Comparison of ENCODE assay signal across 8 mouse cellular contexts in genomic region chr11:48788311-48789089, GRCm38 (mm10). TPM values are rescaled to one million over a fixed set of nuclear protein-coding genes. Genes with fewer than 3 reads are reported as not detected.
DNase-seq lines count a peak whose midpoint lies in the region; ATAC-seq and TF ChIP-seq lines count a peak whose summit lies in the region.

No protein-coding gene starts in this region.

- no peaks in the 10 kb centered on the region for H3K27me3 ChIP-seq in Patski
- H3K27me3 ChIP-seq in forebrain, postnatal 0 days (ENCODE audit: insufficient read depth, low read length) = no peaks in the 10 kb centered on the region
- H3K27me3 ChIP-seq in lung, postnatal 0 days (replicated peaks; ENCODE audit: insufficient read depth, low read length) = no peaks in the 10 kb centered on the region

- H3K4me3 ChIP-seq in forebrain, postnatal 0 days (ENCODE audit: low read depth, low read length) = peak overlapping the region; percentile 41
- peak overlapping the region; percentile 37 for H3K4me3 ChIP-seq in lung, postnatal 0 days (ENCODE audit: low read depth, low read length)

- POLR2A ChIA-PET in Patski (lab: Charles Lee) = no interaction called here

- no peak for DNase-seq in Patski (ENCODE audit: low read depth, low spot score)
- DNase-seq in cerebellum, adult 8-10 months = peak; percentile 79
- peak; percentile 89 for DNase-seq in forebrain, postnatal 0 days
- DNase-seq in layer of hippocampus, adult 8-10 months (ENCODE audit: low spot score in 2 of 2) = peak; percentile 56 to 82
- DNase-seq in lung, postnatal 0 days (ENCODE audit: low spot score) = peak; percentile 93
- DNase-seq in ovary, postnatal 36 days (ENCODE audit: low spot score) = peak; percentile 63
- peak; percentile 89 for DNase-seq in thymus, postnatal 4 days

- in situ Hi-C loops in Patski (cut with MboI; ENCODE audit: low pct_unique_long_range_greater_than_20kb) = loop anchor here (10.0 kb wide), 1 partner anchor 326 kb away; the partner anchor contains the start of gene Olfr1396

- ATAC-seq in Patski = peak; percentile 53
- peak; percentile 83 for ATAC-seq in forebrain, postnatal 0 days
- peak; percentile 51 to 64 for ATAC-seq in hematopoietic stem cell, adult 5-6 weeks (replicated peaks in 1 of 2; ENCODE audit: insufficient read depth in 1 of 2, low FRiP score in 2 of 2, low TSS enrichment in 1 of 2, low read depth in 1 of 2, poor library complexity in 2 of 2, severe bottlenecking in 2 of 2)
- ATAC-seq in lung, postnatal 0 days = peak; percentile 44

- no peaks in the 10 kb centered on the region for H3K9me3 ChIP-seq in forebrain, postnatal 0 days (ENCODE audit: low read length)
- H3K9me3 ChIP-seq in lung, postnatal 0 days (ENCODE audit: low read length) = no peaks in the 10 kb centered on the region

- peak overlapping the region; percentile 51 for H3K4me2 ChIP-seq in forebrain, postnatal 0 days (ENCODE audit: low read depth)
- H3K4me2 ChIP-seq in lung, postnatal 0 days (replicated peaks; ENCODE audit: low read depth, low read length) = peak overlapping the region; percentile 63

- CTCF ChIA-PET in Patski (lab: Charles Lee) = interaction anchor here (0.9 to 3.1 kb wide), 9 partner anchors 10 to 321 kb away, joined by 3 to 34 read pairs (median 3); no protein-coding TSS in a partner anchor

- H3K27ac ChIP-seq in forebrain, postnatal 0 days (ENCODE audit: low read depth, low read length) = peak overlapping the region; percentile 58; the same call in 1 of the 2 replicates
- peak overlapping the region; percentile 32; the same call in 1 of the 2 replicates for H3K27ac ChIP-seq in lung, postnatal 0 days (ENCODE audit: low read length)

- peak; percentile 59 for TF ChIP-seq CTCF in Patski (IDR thresholded peaks at IDR 0.05)
- TF ChIP-seq CTCF in forebrain, postnatal 0 days (IDR thresholded peaks at IDR 0.05; ENCODE audit: low read depth) = peak; percentile 79
- peak; percentile 78 for TF ChIP-seq CTCF in lung, postnatal 0 days (IDR thresholded peaks at IDR 0.05)

- 5% methylated on average over 16 of the region's 16 CpGs for WGBS in forebrain, postnatal 0 days
- WGBS in lung, postnatal 0 days = 7% methylated on average over 16 of the region's 16 CpGs

- peak overlapping the region; percentile 47 for H3K9ac ChIP-seq in forebrain, postnatal 0 days
- H3K9ac ChIP-seq in lung, postnatal 0 days (replicated peaks; ENCODE audit: low read depth) = peak overlapping the region; percentile 29; the same call in 1 of the 2 replicates

- TF ChIP-seq EP300 in lung, postnatal 0 days (IDR thresholded peaks at IDR 0.05) = 0 out of 2 replicates have a peak, but pooled peaks have one; percentile 25

- H3K36me3 ChIP-seq in forebrain, postnatal 0 days (ENCODE audit: insufficient read depth) = no peaks in the 10 kb centered on the region
- no peaks in the 10 kb centered on the region for H3K36me3 ChIP-seq in lung, postnatal 0 days (ENCODE audit: insufficient read depth, low read length)

- H3K4me1 ChIP-seq in forebrain, postnatal 0 days (ENCODE audit: insufficient read depth) = no peaks in the 10 kb centered on the region
- no peaks in the 10 kb centered on the region for H3K4me1 ChIP-seq in lung, postnatal 0 days (ENCODE audit: insufficient read depth, low read depth, low read length)

RNA-seq across cellular contexts. Expression of gene Rack1, which starts 11.6 kb away (rescaled TPM):
- 1,050 TPM for polyA plus RNA-seq in Patski (2021)
- 1,021 and 1,323 TPM in 2 replicates for total RNA-seq in forebrain, postnatal 0 days (2014; rRNA removed)
- polyA plus RNA-seq in forebrain, postnatal 0 days (2015; fragmentation: Nextera tagmentation; extraction: Ambion mirVana) = 368 and 466 TPM in 2 replicates
- 1,452 and 1,675 TPM in 2 replicates for total RNA-seq in hematopoietic stem cell, adult 5-6 weeks (2017)
- total RNA-seq in layer of hippocampus, adult 8-10 months (2022) = 100 to 1,000 TPM; 240 to 284 (median 258) TPM
- polyA plus RNA-seq in lung, postnatal 0 days (2015; fragmentation: Nextera tagmentation; extraction: Ambion mirVana) = 404 and 434 TPM in 2 replicates

RNA-seq across cellular contexts. Expression of gene Trim41, which starts 28.7 kb away (rescaled TPM):
- polyA plus RNA-seq in Patski (2021) = 63.9 TPM
- 42.2 and 47.1 TPM in 2 replicates for total RNA-seq in forebrain, postnatal 0 days (2014; rRNA removed)
- polyA plus RNA-seq in forebrain, postnatal 0 days (2015; fragmentation: Nextera tagmentation; extraction: Ambion mirVana) = 4.4 TPM in 2 replicates
- 54.7 and 74.2 TPM in 2 replicates for total RNA-seq in hematopoietic stem cell, adult 5-6 weeks (2017)
- 10 to 100 TPM; 45.7 to 73.5 (median 57.9) TPM for total RNA-seq in layer of hippocampus, adult 8-10 months (2022)
- 4.3 and 5.1 TPM in 2 replicates for polyA plus RNA-seq in lung, postnatal 0 days (2015; fragmentation: Nextera tagmentation; extraction: Ambion mirVana)

RNA-seq across cellular contexts. Expression of gene Trim7, which starts 37.4 kb away (rescaled TPM):
- polyA plus RNA-seq in Patski (2021) = 9.5 TPM
- total RNA-seq in forebrain, postnatal 0 days (2014; rRNA removed) = 5.6 and 9.5 TPM in 2 replicates
- polyA plus RNA-seq in forebrain, postnatal 0 days (2015; fragmentation: Nextera tagmentation; extraction: Ambion mirVana) = 1.9 and 2.5 TPM in 2 replicates
- total RNA-seq in hematopoietic stem cell, adult 5-6 weeks (2017) = 0.19 and 4.3 TPM in 2 replicates
- total RNA-seq in layer of hippocampus, adult 8-10 months (2022) = 1 to 10 TPM; 2.2 to 3.4 (median 3.1) TPM
- 1.2 and 1.6 TPM in 2 replicates for polyA plus RNA-seq in lung, postnatal 0 days (2015; fragmentation: Nextera tagmentation; extraction: Ambion mirVana)

RNA-seq across cellular contexts. Expression of gene Gm12184, which starts 38.0 kb away (rescaled TPM):
- 3.4 TPM for polyA plus RNA-seq in Patski (2021)
- total RNA-seq in forebrain, postnatal 0 days (2014; rRNA removed) = 8.0 and 9.3 TPM in 2 replicates
- 3.7 and 5.0 TPM in 2 replicates for polyA plus RNA-seq in forebrain, postnatal 0 days (2015; fragmentation: Nextera tagmentation; extraction: Ambion mirVana)
- total RNA-seq in hematopoietic stem cell, adult 5-6 weeks (2017) = 19.9 and 23.2 TPM in 2 replicates
- 1 to 10 TPM in 2 of 4 experiments, under 1 TPM in 2; 0.40 to 3.0 (median 1.0) TPM for total RNA-seq in layer of hippocampus, adult 8-10 months (2022)
- polyA plus RNA-seq in lung, postnatal 0 days (2015; fragmentation: Nextera tagmentation; extraction: Ambion mirVana) = 4.4 and 5.5 TPM in 2 replicates
